Mouse (Mus musculus) lung, postnatal 10 days (tissue): ENCODE data around the gene Zfp839.

Experiments
- DNase-seq: peaks from one replicate; pipeline ENCODE4 v3.0.0; 2021

The Zfp839 gene

GRCm38 (mm10) chr12:110850010-110850928, at the start of gene Zfp839:
TSS of gene Zfp839 (plus strand) at chr12:110850253.
- DNase-seq = peak; percentile 90

GRCm38 (mm10) chr12:110801876-110802464, 48.1 kb upstream of the Zfp839 start:
- no peak for DNase-seq

- no peak for DNase-seq
These were observed 47.3 kb upstream of the Zfp839 start for GRCm38 (mm10) chr12:110802674-110803297.

GRCm38 (mm10) chr12:110804261-110804660, 45.8 kb upstream of the Zfp839 start:
- peak; percentile 47 for DNase-seq

GRCm38 (mm10) chr12:110806301-110806970, 43.6 kb upstream of the Zfp839 start:
- DNase-seq = peak; percentile 43

- DNase-seq = no peak
These were observed 41.6 kb upstream of the Zfp839 start for GRCm38 (mm10) chr12:110808430-110808829.

GRCm38 (mm10) chr12:110808848-110809247, 41.2 kb upstream of the Zfp839 start:
- no peak for DNase-seq

- no peak for DNase-seq
These were observed 36.9 kb upstream of the Zfp839 start for GRCm38 (mm10) chr12:110813132-110813531.

- DNase-seq = no peak
These were observed 36.4 kb upstream of the Zfp839 start for GRCm38 (mm10) chr12:110813624-110814023.

- DNase-seq = no peak
These were observed 35.1 kb upstream of the Zfp839 start for GRCm38 (mm10) chr12:110814924-110815323.

GRCm38 (mm10) chr12:110816833-110817232, 33.2 kb upstream of the Zfp839 start:
- DNase-seq = no peak

GRCm38 (mm10) chr12:110819367-110819766, 30.7 kb upstream of the Zfp839 start:
- no peak for DNase-seq

GRCm38 (mm10) chr12:110821787-110822186, 28.3 kb upstream of the Zfp839 start:
- DNase-seq = no peak

- DNase-seq = no peak
These were observed 27.7 kb upstream of the Zfp839 start for GRCm38 (mm10) chr12:110822366-110822765.

GRCm38 (mm10) chr12:110828908-110829307, 21.1 kb upstream of the Zfp839 start:
- no peak for DNase-seq

- no peak for DNase-seq
These were observed 19.6 kb upstream of the Zfp839 start for GRCm38 (mm10) chr12:110830293-110831024.

GRCm38 (mm10) chr12:110835182-110835581, 14.9 kb upstream of the Zfp839 start:
- DNase-seq = no peak

- DNase-seq = no peak
These were observed 13.3 kb upstream of the Zfp839 start for GRCm38 (mm10) chr12:110836729-110837128.

- no peak for DNase-seq
These were observed 12.7 kb upstream of the Zfp839 start for GRCm38 (mm10) chr12:110837192-110837841.

- DNase-seq = no peak
These were observed 12.2 kb upstream of the Zfp839 start for GRCm38 (mm10) chr12:110837850-110838249.

- peak; percentile 97 for DNase-seq
These were observed 9.5 kb upstream of the Zfp839 start, which contains the start of gene Mok for GRCm38 (mm10) chr12:110840348-110841198. TSS of gene Mok (minus strand) at chr12:110840939.
